Mouse (Mus musculus): ENCODE measurements at regions not wholly inside any gene's neighbourhood (a gene's known extent, or its start where the extent isn't known, plus 50 kb on each side); places are given as distances from the start of the nearest gene placed in this dataset.

- no peaks in the 10 kb centered on the region for H3K9me3 ChIP-seq (replicated peaks; ENCODE audit: low read length)
- no peaks in the 10 kb centered on the region for H3K4me1 ChIP-seq (ENCODE audit: control insufficient read depth in 1 of 2, insufficient read depth in 2 of 2)
- H3K36me3 ChIP-seq (replicated peaks in 1 of 2; ENCODE audit: control insufficient read depth in 1 of 2, insufficient read depth in 1 of 2, low read length in 1 of 2): no peaks in the 10 kb centered on the region
- TF ChIP-seq RCOR1 (conservative IDR thresholded peaks at IDR 0.05; ENCODE audit: low read depth, low read length): no peak
- DNase-seq (ENCODE audit: extremely low read depth): no peak
- H3K4me3 ChIP-seq (replicated peaks in 1 of 3; ENCODE audit: low read depth in 2 of 3, low read length in 2 of 3, poor library complexity in 1 of 3): no peak overlapping the region
- dilution Hi-C loops (cut with MboI; ENCODE audit: extremely low pct_ligation_motif_present, extremely low pct_unique_long_range_greater_than_20kb, low sequenced_read_pairs): no loop called here
- no peaks in the 10 kb centered on the region for H3K79me2 ChIP-seq (replicated peaks; ENCODE audit: control insufficient read depth, extremely low read depth, insufficient read depth, poor library complexity, severe bottlenecking)
- no peaks in the 10 kb centered on the region for H3K27me3 ChIP-seq (replicated peaks)
- in situ Hi-C loops (cut with MboI; ENCODE audit: low pct_ligation_motif_present, low pct_unique_long_range_greater_than_20kb, low sequenced_read_pairs): no loop called here
- no peak overlapping the region for H3K4me2 ChIP-seq (ENCODE audit: insufficient read depth, low read depth, poor library complexity, severe bottlenecking)
- H3K27ac ChIP-seq (ENCODE audit: insufficient read depth, low read depth): no peak overlapping the region
- no peak overlapping the region for H3K9ac ChIP-seq (ENCODE audit: insufficient read depth, low read depth)
These were observed 245.9 kb downstream of the Ttc32 start for GRCm38 (mm10) chr12:9275697-9276096.

GRCm38 (mm10) chr12:9278735-9279134 lies 248.9 kb downstream of the Ttc32 start:
- Histone ChIP-seq H3K79me2 (replicated peaks; ENCODE audit: control insufficient read depth, extremely low read depth, insufficient read depth, poor library complexity, severe bottlenecking) (no peaks in the 10 kb centered on the region), H3K27me3 (replicated peaks) (no peaks in the 10 kb centered on the region), H3K9ac (ENCODE audit: insufficient read depth, low read depth) (no peak overlapping the region), H3K4me2 (ENCODE audit: insufficient read depth, low read depth, poor library complexity, severe bottlenecking) (no peak overlapping the region), H3K27ac (ENCODE audit: insufficient read depth, low read depth) (no peak overlapping the region), H3K36me3 (replicated peaks in 1 of 2; ENCODE audit: control insufficient read depth in 1 of 2, insufficient read depth in 1 of 2, low read length in 1 of 2) (no peaks in the 10 kb centered on the region), H3K4me1 (ENCODE audit: control insufficient read depth in 1 of 2, insufficient read depth in 2 of 2) (no peaks in the 10 kb centered on the region), H3K9me3 (replicated peaks; ENCODE audit: low read length) (no peaks in the 10 kb centered on the region), H3K4me3 (replicated peaks in 1 of 3; ENCODE audit: low read depth in 2 of 3, low read length in 2 of 3, poor library complexity in 1 of 3) (no peak overlapping the region)
- DNase-seq (ENCODE audit: extremely low read depth): no peak
- in situ Hi-C loops (cut with MboI; ENCODE audit: low pct_ligation_motif_present, low pct_unique_long_range_greater_than_20kb, low sequenced_read_pairs): no loop called here
- TF ChIP-seq ETS1 (conservative IDR thresholded peaks at IDR 0.05; ENCODE audit: low read depth, low read length): no peak
- dilution Hi-C loops (cut with MboI; ENCODE audit: extremely low pct_ligation_motif_present, extremely low pct_unique_long_range_greater_than_20kb, low sequenced_read_pairs): no loop called here

DNA sequence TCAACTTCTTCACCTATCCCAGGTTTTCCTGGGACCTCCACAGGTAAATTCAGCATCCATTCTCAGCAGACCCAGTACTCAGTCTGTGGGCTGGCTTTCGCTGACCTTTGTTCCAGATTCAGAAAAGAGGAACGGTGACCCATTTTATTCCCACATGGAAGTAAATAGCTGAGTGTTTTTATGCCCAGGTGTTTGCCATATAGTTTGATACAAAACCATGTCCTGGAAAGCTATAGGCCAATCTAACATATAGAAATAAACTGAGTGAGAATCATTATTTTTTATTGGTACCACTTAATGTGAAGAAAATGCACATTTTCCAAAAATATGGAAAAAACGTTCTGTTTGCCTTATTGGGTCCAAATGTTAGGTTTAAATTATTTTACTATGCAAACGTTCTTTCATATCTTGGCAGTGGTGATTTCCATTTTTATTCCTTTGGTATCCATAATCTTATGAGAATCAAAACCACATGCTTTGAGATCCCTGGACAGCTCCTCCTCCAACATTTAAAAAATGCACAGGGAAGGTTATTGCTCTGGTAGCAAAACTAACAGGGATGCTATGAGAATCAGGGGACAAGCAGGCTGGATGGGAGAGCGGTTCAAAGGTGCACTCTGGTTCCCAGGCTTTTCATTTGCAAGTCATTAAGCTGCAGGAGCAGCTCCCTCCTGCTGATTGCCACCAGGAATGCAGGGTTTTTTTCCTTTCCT lies 250.3 kb downstream of the Ttc32 start:
- in situ Hi-C loops (cut with MboI; ENCODE audit: low pct_ligation_motif_present, low pct_unique_long_range_greater_than_20kb, low sequenced_read_pairs): no loop called here
- H3K36me3 ChIP-seq (replicated peaks in 1 of 2; ENCODE audit: control insufficient read depth in 1 of 2, insufficient read depth in 1 of 2, low read length in 1 of 2): no peaks in the 10 kb centered on the region

DNA sequence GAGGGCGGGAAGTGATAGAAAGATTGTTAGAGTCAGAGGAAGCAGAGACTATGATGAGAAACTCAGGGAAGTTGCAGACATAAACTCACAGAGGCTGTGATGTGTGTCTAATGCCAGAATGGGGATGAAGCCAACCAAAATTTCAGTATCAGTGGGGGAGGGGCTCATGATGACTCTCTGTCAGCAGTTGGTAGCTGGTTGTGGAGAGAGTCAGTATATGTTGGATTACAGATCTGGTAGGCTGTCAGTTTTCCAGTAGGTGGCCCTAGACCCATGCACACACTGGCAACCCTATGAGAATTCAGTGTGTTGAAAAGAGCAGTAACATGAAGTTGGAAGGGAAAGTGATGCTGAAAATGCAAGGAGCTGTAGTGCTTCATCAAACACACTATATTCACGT lies 257.5 kb downstream of the Ttc32 start:
- Histone ChIP-seq H3K27me3 (replicated peaks) (no peaks in the 10 kb centered on the region), H3K79me2 (replicated peaks; ENCODE audit: control insufficient read depth, extremely low read depth, insufficient read depth, poor library complexity, severe bottlenecking) (no peaks in the 10 kb centered on the region), H3K4me1 (ENCODE audit: control insufficient read depth in 1 of 2, insufficient read depth in 2 of 2) (no peaks in the 10 kb centered on the region), H3K9me3 (replicated peaks; ENCODE audit: low read length) (no peaks in the 10 kb centered on the region), H3K36me3 (replicated peaks in 1 of 2; ENCODE audit: control insufficient read depth in 1 of 2, insufficient read depth in 1 of 2, low read length in 1 of 2) (no peaks in the 10 kb centered on the region), H3K4me2 (ENCODE audit: insufficient read depth, low read depth, poor library complexity, severe bottlenecking) (no peak overlapping the region), H3K9ac (ENCODE audit: insufficient read depth, low read depth) (no peak overlapping the region), H3K27ac (ENCODE audit: insufficient read depth, low read depth) (no peak overlapping the region), H3K4me3 (replicated peaks in 1 of 3; ENCODE audit: low read depth in 2 of 3, low read length in 2 of 3, poor library complexity in 1 of 3) (no peak overlapping the region)
- DNase-seq (ENCODE audit: extremely low read depth): no peak
- no peak; the same call in none of the 2 replicates for TF ChIP-seq RAD21 (IDR thresholded peaks at IDR 0.05; ENCODE audit: low read depth, low read length)
- TF ChIP-seq ETS1 (conservative IDR thresholded peaks at IDR 0.05; ENCODE audit: low read depth, low read length): no peak
- no peak for TF ChIP-seq BHLHE40 (IDR thresholded peaks at IDR 0.05; ENCODE audit: low read depth, low read length)
- TF ChIP-seq NELFE (IDR thresholded peaks at IDR 0.05; ENCODE audit: low read depth, low read length): no peak
- TF ChIP-seq KAT2A (IDR thresholded peaks at IDR 0.05; ENCODE audit: insufficient replicate concordance, low read length): no peak
- TF ChIP-seq CHD1 (IDR thresholded peaks at IDR 0.05; ENCODE audit: low read depth, low read length): no peak
- TF ChIP-seq USF2 (conservative IDR thresholded peaks at IDR 0.05; ENCODE audit: low read depth, low read length): no peak
- TF ChIP-seq PAX5 (IDR thresholded peaks at IDR 0.05; ENCODE audit: low read length): no peak
- no peak for TF ChIP-seq POLR2AphosphoS2 (IDR thresholded peaks at IDR 0.05; ENCODE audit: low read depth, low read length)
- no peak for TF ChIP-seq TBP (conservative IDR thresholded peaks at IDR 0.05; ENCODE audit: low read depth, low read length)
- TF ChIP-seq TCF12 (IDR thresholded peaks at IDR 0.05; ENCODE audit: low read depth, low read length): no peak
- TF ChIP-seq NRF1 (IDR thresholded peaks at IDR 0.05; ENCODE audit: low read depth, low read length): no peak
- no peak for TF ChIP-seq MAZ (IDR thresholded peaks at IDR 0.05; ENCODE audit: low read depth, low read length)
- dilution Hi-C loops (cut with MboI; ENCODE audit: extremely low pct_ligation_motif_present, extremely low pct_unique_long_range_greater_than_20kb, low sequenced_read_pairs): no loop called here
- in situ Hi-C loops (cut with MboI; ENCODE audit: low pct_ligation_motif_present, low pct_unique_long_range_greater_than_20kb, low sequenced_read_pairs): no loop called here

More for the DNA sequence above, 250.3 kb downstream of the Ttc32 start:
- Histone ChIP-seq H3K4me1 (ENCODE audit: control insufficient read depth in 1 of 2, insufficient read depth in 2 of 2) (no peaks in the 10 kb centered on the region), H3K27ac (ENCODE audit: insufficient read depth, low read depth) (no peak overlapping the region), H3K9me3 (replicated peaks; ENCODE audit: low read length) (no peaks in the 10 kb centered on the region), H3K79me2 (replicated peaks; ENCODE audit: control insufficient read depth, extremely low read depth, insufficient read depth, poor library complexity, severe bottlenecking) (no peaks in the 10 kb centered on the region), H3K4me3 (replicated peaks in 1 of 3; ENCODE audit: low read depth in 2 of 3, low read length in 2 of 3, poor library complexity in 1 of 3) (no peak overlapping the region), H3K4me2 (ENCODE audit: insufficient read depth, low read depth, poor library complexity, severe bottlenecking) (no peak overlapping the region), H3K9ac (ENCODE audit: insufficient read depth, low read depth) (no peak overlapping the region), H3K27me3 (replicated peaks) (no peaks in the 10 kb centered on the region)
- dilution Hi-C loops (cut with MboI; ENCODE audit: extremely low pct_ligation_motif_present, extremely low pct_unique_long_range_greater_than_20kb, low sequenced_read_pairs): no loop called here
- DNase-seq (ENCODE audit: extremely low read depth): no peak
- TF ChIP-seq MYC (IDR thresholded peaks at IDR 0.05; ENCODE audit: low read depth, low read length) (no peak), EP300 (IDR thresholded peaks at IDR 0.05; ENCODE audit: low read length) (no peak), MAZ (IDR thresholded peaks at IDR 0.05; ENCODE audit: low read depth, low read length) (no peak), SIN3A (IDR thresholded peaks at IDR 0.05; ENCODE audit: low read length) (no peak), USF1 (IDR thresholded peaks at IDR 0.05; ENCODE audit: low read depth, low read length) (no peak)
